Mouse (Mus musculus): ENCODE measurements around the gene Cd163. TPM values are rescaled to one million over a fixed set of nuclear protein-coding genes. Genes with fewer than 3 reads are reported as not detected.
"Not testable (repeated sequence)": the region's sequence is repeated elsewhere in the genome, so short reads cannot be mapped to it uniquely, and the experiment has no call there.

Gene Cd163
- not detected in 2 replicates for polyA plus RNA-seq (2016; fragmentation: Nextera tagmentation; extraction: Ambion mirVana)

- Histone ChIP-seq H3K27me3 (ENCODE audit: insufficient read depth, poor library complexity, severe bottlenecking) (no peaks in the 10 kb centered on the region), H3K36me3 (no peaks in the 10 kb centered on the region), H3K27ac (no peak within 1 kb of the TSS), H3K4me1 (no peaks in the 10 kb centered on the region), H3K4me3 (no peak within 1 kb of the TSS), H3K9me3 (no peaks in the 10 kb centered on the region)
- 81% methylated on average over 4 of the region's 4 CpGs for WGBS
- no peak for DNase-seq (ENCODE audit: low spot score)
Observed at GRCm38 (mm10) chr6:124304356-124304755, at the start of gene Cd163. Gene Cd163, plus strand, starts transcription at chr6:124304656.

GRCm38 (mm10) chr6:124255721-124256470 is 48.6 kb upstream of the Cd163 start:
- Histone ChIP-seq H3K36me3 (no peaks in the 10 kb centered on the region), H3K4me3 (no peak overlapping the region), H3K9me3 (no peaks in the 10 kb centered on the region), H3K27me3 (ENCODE audit: insufficient read depth, poor library complexity, severe bottlenecking) (no peaks in the 10 kb centered on the region), H3K27ac (no peak overlapping the region), H3K4me1 (no peaks in the 10 kb centered on the region)
- WGBS, result 73% methylated on average over 6 of the region's 6 CpGs
- DNase-seq (ENCODE audit: low spot score), result no peak

DNA sequence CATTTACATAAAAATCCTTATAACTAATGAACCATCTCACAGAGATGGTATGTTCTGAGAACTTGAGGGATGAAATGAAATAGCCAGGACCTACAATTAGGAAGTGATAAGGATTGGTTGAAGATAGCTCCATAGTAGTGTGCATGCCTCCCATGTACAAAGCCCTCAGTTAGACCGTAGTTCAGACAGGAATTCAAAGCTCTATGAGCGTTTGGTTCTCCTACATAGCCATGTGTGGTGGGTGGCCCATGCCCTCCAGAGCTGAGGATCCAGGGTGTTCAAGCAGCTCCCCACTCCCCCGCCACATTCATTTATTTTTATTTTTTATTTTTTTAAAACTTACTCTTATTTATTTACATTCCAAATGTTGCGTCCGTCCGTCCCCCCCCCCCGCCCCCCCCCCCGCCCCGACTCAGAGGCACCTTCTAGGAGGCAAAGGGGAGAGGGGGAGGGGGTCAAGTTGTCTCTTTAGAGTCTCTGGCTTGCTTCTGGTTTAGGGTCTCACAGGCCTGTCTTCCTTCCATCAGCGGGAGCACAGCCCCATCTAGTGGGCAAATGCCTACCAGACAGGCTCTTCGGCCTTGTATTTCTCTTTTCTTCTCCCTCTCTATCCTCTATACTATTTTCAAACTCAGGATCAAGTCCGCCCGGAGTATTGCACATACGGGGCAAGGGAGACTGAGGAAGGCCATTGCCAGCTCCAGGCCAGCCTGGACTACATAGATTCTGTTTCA is 44.1 kb upstream of the Cd163 start:
- Histone ChIP-seq H3K4me1 (no peaks in the 10 kb centered on the region), H3K4me3 (no peak overlapping the region), H3K36me3 (no peaks in the 10 kb centered on the region), H3K9me3 (no peaks in the 10 kb centered on the region), H3K27me3 (ENCODE audit: insufficient read depth, poor library complexity, severe bottlenecking) (no peaks in the 10 kb centered on the region), H3K27ac (no peak overlapping the region)
- peak; percentile 81 for DNase-seq (ENCODE audit: low spot score)
- 17% methylated on average over 14 of the region's 14 CpGs for WGBS

DNA sequence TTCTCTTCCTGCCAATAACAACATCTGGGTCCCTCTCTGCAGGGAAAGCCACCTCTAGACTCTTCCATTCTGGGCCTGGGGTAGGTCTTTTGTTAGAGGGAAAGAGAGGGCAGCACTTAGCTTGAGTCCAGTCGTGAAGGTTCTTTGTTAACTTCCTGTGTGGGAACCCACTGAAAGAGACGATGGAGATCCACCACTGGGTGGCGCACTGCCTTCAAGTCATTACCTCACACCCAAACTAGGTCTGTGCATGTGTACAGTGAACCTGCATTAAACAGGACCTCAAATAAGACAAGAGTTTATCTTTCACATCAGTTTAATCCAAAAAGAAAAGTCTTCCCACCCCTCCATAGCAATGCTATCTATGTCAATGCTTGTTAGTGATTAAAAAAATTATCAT is 41.8 kb upstream of the Cd163 start:
- H3K27me3 ChIP-seq (ENCODE audit: insufficient read depth, poor library complexity, severe bottlenecking), result no peaks in the 10 kb centered on the region
- H3K36me3 ChIP-seq, result no peaks in the 10 kb centered on the region
- DNase-seq (ENCODE audit: low spot score), result no peak
- 0% methylated on average over 3 of the region's 3 CpGs for WGBS
- H3K4me1 ChIP-seq, result no peaks in the 10 kb centered on the region
- no peaks in the 10 kb centered on the region for H3K9me3 ChIP-seq
- no peak overlapping the region for H3K4me3 ChIP-seq
- no peak overlapping the region for H3K27ac ChIP-seq

DNA sequence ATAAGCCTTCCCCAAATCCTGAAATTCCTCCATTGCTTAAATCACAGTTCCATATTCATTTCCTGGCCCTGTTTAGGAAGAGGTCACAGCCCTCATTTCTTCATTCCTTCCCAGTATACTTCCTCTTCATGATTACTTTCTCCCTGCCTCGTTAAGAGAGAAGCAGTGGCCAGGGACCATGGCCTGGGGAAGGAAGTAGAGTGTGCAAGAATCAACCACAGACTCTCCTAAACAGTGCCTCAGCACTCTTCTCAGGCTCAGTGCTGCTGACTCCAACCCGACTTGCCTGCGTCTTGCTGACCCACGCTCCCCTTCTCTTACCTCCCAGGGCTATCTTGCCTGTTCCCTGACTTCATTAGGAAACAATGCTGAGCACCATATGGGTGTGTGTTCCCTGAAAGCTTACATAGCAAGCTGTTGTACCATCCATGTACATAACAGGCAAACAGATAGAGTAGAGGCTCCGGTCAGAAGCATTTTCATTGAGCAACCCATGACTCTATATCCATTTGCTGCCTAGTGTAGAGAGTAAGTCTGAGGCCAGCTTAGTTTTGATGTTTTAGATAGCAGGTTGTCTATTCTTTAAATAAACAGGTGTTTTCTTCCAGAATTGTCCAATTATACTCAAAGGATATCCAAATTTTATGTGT is 31.1 kb upstream of the Cd163 start:
- no peaks in the 10 kb centered on the region for H3K36me3 ChIP-seq

DNA sequence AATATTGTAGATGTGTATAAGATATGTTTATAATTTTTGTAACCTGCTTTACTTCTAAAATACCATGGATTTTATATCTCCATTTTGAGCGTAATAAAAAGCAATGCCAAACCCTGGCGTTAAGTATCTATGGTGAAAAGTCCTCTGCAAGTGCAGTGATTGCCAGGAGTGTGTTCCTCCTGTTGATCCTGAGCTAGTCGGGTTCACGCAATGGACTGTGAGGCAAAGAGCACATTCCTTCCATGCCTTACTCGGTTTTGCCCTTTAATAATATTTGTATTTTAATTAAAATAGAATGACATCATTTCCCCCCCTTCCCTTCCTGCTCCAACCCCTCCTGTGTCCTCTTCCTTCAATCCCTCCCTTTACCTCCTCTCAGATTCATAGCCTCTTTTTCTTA is 26.8 kb upstream of the Cd163 start:
- no peaks in the 10 kb centered on the region for H3K27me3 ChIP-seq (ENCODE audit: insufficient read depth, poor library complexity, severe bottlenecking)
- 78% methylated on average over 5 of the region's 5 CpGs for WGBS
- H3K9me3 ChIP-seq, result no peaks in the 10 kb centered on the region

More for the DNA sequence above, 31.1 kb upstream of the Cd163 start:
- Histone ChIP-seq H3K4me3 (no peak overlapping the region), H3K27ac (no peak overlapping the region), H3K27me3 (ENCODE audit: insufficient read depth, poor library complexity, severe bottlenecking) (no peaks in the 10 kb centered on the region), H3K9me3 (no peaks in the 10 kb centered on the region), H3K4me1 (no peaks in the 10 kb centered on the region)
- WGBS, result 71% methylated on average over 5 of the region's 5 CpGs
- DNase-seq (ENCODE audit: low spot score), result no peak

DNA sequence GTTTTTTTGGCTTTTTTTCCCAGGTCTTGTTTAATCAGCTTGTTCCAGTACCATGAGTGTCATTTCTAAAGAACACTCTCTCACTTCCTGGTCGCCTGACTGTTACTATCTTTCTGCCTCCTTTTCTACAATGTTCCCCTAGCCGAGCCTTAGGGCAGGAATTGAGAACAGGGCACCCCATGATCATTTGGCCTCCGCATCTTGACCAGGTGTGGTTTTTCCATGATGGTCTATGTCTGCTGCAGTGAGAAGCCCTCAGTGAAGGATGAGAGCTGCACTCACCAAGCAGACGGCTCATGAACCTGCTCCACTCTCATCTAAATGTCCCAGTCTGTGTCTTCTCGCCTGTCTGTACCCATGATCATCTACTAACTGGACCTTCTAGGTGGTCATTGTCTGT is 26.2 kb upstream of the Cd163 start:
- Histone ChIP-seq H3K36me3 (no peaks in the 10 kb centered on the region), H3K27ac (no peak overlapping the region), H3K4me1 (no peaks in the 10 kb centered on the region), H3K4me3 (no peak overlapping the region), H3K27me3 (ENCODE audit: insufficient read depth, poor library complexity, severe bottlenecking) (no peaks in the 10 kb centered on the region), H3K9me3 (no peaks in the 10 kb centered on the region)
- DNase-seq (ENCODE audit: low spot score), result no peak
- 73% methylated on average over 5 of the region's 5 CpGs for WGBS

More for the DNA sequence above, 26.8 kb upstream of the Cd163 start:
- Histone ChIP-seq H3K36me3 (no peaks in the 10 kb centered on the region), H3K4me1 (no peaks in the 10 kb centered on the region), H3K4me3 (no peak overlapping the region), H3K27ac (no peak overlapping the region)
- no peak for DNase-seq (ENCODE audit: low spot score)

GRCm38 (mm10) chr6:124282731-124283130 is 21.7 kb upstream of the Cd163 start:
- H3K9me3 ChIP-seq, result no peaks in the 10 kb centered on the region
- no peak overlapping the region for H3K4me3 ChIP-seq
- WGBS, result 80% methylated on average over 4 of the region's 4 CpGs
- no peaks in the 10 kb centered on the region for H3K27me3 ChIP-seq (ENCODE audit: insufficient read depth, poor library complexity, severe bottlenecking)
- no peaks in the 10 kb centered on the region for H3K4me1 ChIP-seq
- no peak for DNase-seq (ENCODE audit: low spot score)
- H3K27ac ChIP-seq, result no peak overlapping the region
- no peaks in the 10 kb centered on the region for H3K36me3 ChIP-seq

GRCm38 (mm10) chr6:124297378-124297777 is 7.1 kb upstream of the Cd163 start:
- H3K36me3 ChIP-seq; H3K4me3 ChIP-seq; H3K9me3 ChIP-seq; H3K4me1 ChIP-seq; DNase-seq (ENCODE audit: low spot score); H3K27me3 ChIP-seq (ENCODE audit: insufficient read depth, poor library complexity, severe bottlenecking); H3K27ac ChIP-seq: not testable (repeated sequence)
- WGBS, result 95% methylated on average over 5 of the region's 5 CpGs

- peak; percentile 64 for DNase-seq (ENCODE audit: low spot score)
- Histone ChIP-seq H3K4me1 (no peaks in the 10 kb centered on the region), H3K4me3 (no peak overlapping the region), H3K27me3 (ENCODE audit: insufficient read depth, poor library complexity, severe bottlenecking) (no peaks in the 10 kb centered on the region), H3K36me3 (no peaks in the 10 kb centered on the region), H3K27ac (no peak overlapping the region), H3K9me3 (no peaks in the 10 kb centered on the region)
- WGBS, result 79% methylated on average over 3 of the region's 3 CpGs
Observed at GRCm38 (mm10) chr6:124301447-124302192, 2.8 kb upstream of the Cd163 start.

DNA sequence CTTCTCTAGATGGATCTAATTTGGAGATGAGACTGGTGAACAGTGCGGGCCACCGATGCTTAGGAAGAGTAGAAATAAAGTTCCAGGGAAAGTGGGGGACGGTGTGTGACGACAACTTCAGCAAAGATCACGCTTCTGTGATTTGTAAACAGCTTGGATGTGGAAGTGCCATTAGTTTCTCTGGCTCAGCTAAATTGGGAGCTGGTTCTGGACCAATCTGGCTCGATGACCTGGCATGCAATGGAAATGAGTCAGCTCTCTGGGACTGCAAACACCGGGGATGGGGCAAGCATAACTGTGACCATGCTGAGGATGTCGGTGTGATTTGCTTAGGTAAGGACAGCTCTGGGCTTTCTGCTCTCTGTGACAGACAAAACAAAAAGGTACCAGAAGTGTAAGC is 4.5 kb downstream of the Cd163 start:
- WGBS, result 82% methylated on average over 8 of the region's 8 CpGs
- Histone ChIP-seq H3K4me3 (no peak overlapping the region), H3K9me3 (no peaks in the 10 kb centered on the region), H3K36me3 (no peaks in the 10 kb centered on the region), H3K4me1 (no peaks in the 10 kb centered on the region), H3K27me3 (ENCODE audit: insufficient read depth, poor library complexity, severe bottlenecking) (no peaks in the 10 kb centered on the region), H3K27ac (no peak overlapping the region)
- no peak for DNase-seq (ENCODE audit: low spot score)

GRCm38 (mm10) chr6:124312292-124312691 is 7.8 kb downstream of the Cd163 start:
- WGBS, result 82% methylated on average over 6 of the region's 6 CpGs
- Histone ChIP-seq H3K9me3 (no peaks in the 10 kb centered on the region), H3K27ac (no peak overlapping the region), H3K27me3 (ENCODE audit: insufficient read depth, poor library complexity, severe bottlenecking) (no peaks in the 10 kb centered on the region), H3K4me3 (no peak overlapping the region), H3K4me1 (no peaks in the 10 kb centered on the region), H3K36me3 (no peaks in the 10 kb centered on the region)
- no peak for DNase-seq (ENCODE audit: low spot score)
